Mouse (Mus musculus) heart, embryonic 11.5 days (tissue): ENCODE measurements around the gene Ccdc33. TPM values are rescaled to one million over a fixed set of nuclear protein-coding genes. Genes with fewer than 3 reads are reported as not detected.
A peak's percentile ranks its signal among the peaks of the same experiment; 100 is the strongest.

Experiments
- ATAC-seq: fragments of 200-750 bp; cut with Nextera tagmentation; replicated peaks from 2 replicates; pipeline ENCODE4 v1.8.0; 2017; ENCODE audit warnings: moderate library complexity; ENCODE audit not compliant: insufficient number of reproducible peaks, low FRiP score, low TSS enrichment
- H3K27ac ChIP-seq: fragments of 300-500 bp; sonication (generic); 2 replicates; pipeline ENCODE4 v1.5.1; 2014; ENCODE audit warnings: mild to moderate bottlenecking, low read depth, low read length
- H3K27me3 ChIP-seq: fragments of 300-500 bp; sonication (generic); 2 replicates; pipeline ENCODE4 v1.6.1; 2014; ENCODE audit warnings: mild to moderate bottlenecking, low read length, mixed read lengths; ENCODE audit not compliant: control insufficient read depth, insufficient read depth
- H3K36me3 ChIP-seq: fragments of 300-500 bp; sonication (generic); 2 replicates; pipeline ENCODE4 v1.6.1; 2014; ENCODE audit warnings: mild to moderate bottlenecking, low read length, moderate library complexity, mixed read lengths; ENCODE audit not compliant: control insufficient read depth, insufficient read depth
- H3K4me1 ChIP-seq: fragments of 300-500 bp; sonication (generic); 2 replicates; pipeline ENCODE4 v1.6.1; 2014; ENCODE audit warnings: low read length; ENCODE audit not compliant: control insufficient read depth, insufficient read depth
- H3K4me2 ChIP-seq: fragments of 300-500 bp; sonication (generic); 2 replicates; pipeline ENCODE4 v1.6.1; 2014; ENCODE audit warnings: mild to moderate bottlenecking, moderate library complexity
- H3K4me3 ChIP-seq: fragments of 300-500 bp; sonication (generic); 2 replicates; pipeline ENCODE4 v1.5.1; 2014; ENCODE audit warnings: low read depth, low read length
- H3K9ac ChIP-seq: fragments of 300-500 bp; sonication (generic); 2 replicates; pipeline ENCODE4 v1.6.1; 2014; ENCODE audit warnings: mild to moderate bottlenecking, low read depth, low read length, moderate library complexity
- H3K9me3 ChIP-seq: fragments of 300-500 bp; sonication (generic); replicated peaks from 2 replicates; pipeline ENCODE4 v1.6.1; 2016; ENCODE audit warnings: low read length; ENCODE audit not compliant: control insufficient read depth
- WGBS: fragments of 180-500 bp; shearing (Covaris S2); extraction: QIAGEN DNeasy Blood & Tissue Kit; methylation state at CpG from one replicate; pipeline ENCODE4 v1.1.7; 2014; ENCODE audit not compliant: insufficient replicate concordance; 5-methylcytosine and 5-hydroxymethylcytosine counted together
- polyA plus RNA-seq: library from polyadenylated mRNA; unstranded; fragments of >200 nt; fragmentation: Nextera tagmentation; extraction: Ambion mirVana; gene quantifications from 2 replicates; pipeline ENCODE4 v1.2.1, GENCODE M21; 2014

Ccdc33 gene
- polyA plus RNA-seq, 1 experiment from 2014 or later: not detected

- no peak for ATAC-seq
- H3K9ac ChIP-seq: no peak overlapping the region
- no peak overlapping the region for H3K4me3 ChIP-seq
- H3K36me3 ChIP-seq: no peaks in the 10 kb centered on the region
- no peak overlapping the region for H3K27ac ChIP-seq
- 58% methylated on average over 6 of the region's 6 CpGs for WGBS
- no peaks in the 10 kb centered on the region for H3K9me3 ChIP-seq
- H3K4me2 ChIP-seq: no peak overlapping the region
- H3K4me1 ChIP-seq: peaks cover 33% of the 10 kb centered on the region
- H3K27me3 ChIP-seq: peaks cover 21% of the 10 kb centered on the region
Measured at GRCm38 (mm10) chr9:58111431-58111830, 7.2 kb downstream of the Ccdc33 start.

- Histone ChIP-seq H3K9ac (no peak overlapping the region), H3K9me3 (no peaks in the 10 kb centered on the region), H3K4me2 (no peak overlapping the region), H3K4me1 (peaks cover 30% of the 10 kb centered on the region), H3K27me3 (peaks cover 19% of the 10 kb centered on the region), H3K27ac (no peak overlapping the region), H3K4me3 (no peak overlapping the region), H3K36me3 (no peaks in the 10 kb centered on the region)
- WGBS: 62% methylated on average over 5 of the region's 5 CpGs
- no peak for ATAC-seq
Measured at GRCm38 (mm10) chr9:58110787-58111186, 7.8 kb downstream of the Ccdc33 start.

DNA sequence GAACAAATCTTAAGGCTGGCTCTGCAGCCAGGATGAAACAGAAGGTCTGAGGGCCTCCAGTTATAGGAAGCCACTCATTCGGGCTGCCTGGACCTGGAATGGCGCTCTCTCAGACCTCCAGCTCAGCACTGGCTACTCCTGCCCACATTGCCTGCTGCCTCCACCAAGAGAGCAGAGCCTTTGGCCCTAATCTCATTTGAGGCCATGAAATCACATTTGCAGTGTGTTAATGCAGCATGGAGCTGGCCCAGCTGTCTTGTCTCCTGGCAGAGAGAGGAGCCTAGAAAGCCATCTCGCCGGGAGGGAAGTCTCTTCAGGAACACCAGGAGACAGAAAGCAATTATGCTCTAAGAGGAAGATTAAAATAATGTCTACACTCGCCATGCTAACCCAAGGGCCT is 11.1 kb downstream of the Ccdc33 start:
- Histone ChIP-seq H3K9ac (no peak overlapping the region), H3K27me3 (peaks cover 9% of the 10 kb centered on the region; the same call in 1 of the 2 replicates), H3K27ac (no peak overlapping the region), H3K4me1 (peaks cover 5% of the 10 kb centered on the region), H3K4me3 (no peak overlapping the region), H3K9me3 (no peaks in the 10 kb centered on the region), H3K36me3 (no peaks in the 10 kb centered on the region), H3K4me2 (no peak overlapping the region)
- ATAC-seq: no peak
- WGBS: 57% methylated on average over 5 of the region's 5 CpGs

- Histone ChIP-seq H3K27me3 (peaks cover 7% of the 10 kb centered on the region), H3K36me3 (no peaks in the 10 kb centered on the region), H3K9ac (no peak overlapping the region), H3K4me3 (no peak overlapping the region), H3K27ac (no peak overlapping the region), H3K4me1 (no peaks in the 10 kb centered on the region), H3K4me2 (no peak overlapping the region), H3K9me3 (no peaks in the 10 kb centered on the region)
- no peak for ATAC-seq
- 61% methylated on average over 15 of the region's 15 CpGs for WGBS
Measured at GRCm38 (mm10) chr9:58105595-58106169, 12.9 kb downstream of the Ccdc33 start.

DNA sequence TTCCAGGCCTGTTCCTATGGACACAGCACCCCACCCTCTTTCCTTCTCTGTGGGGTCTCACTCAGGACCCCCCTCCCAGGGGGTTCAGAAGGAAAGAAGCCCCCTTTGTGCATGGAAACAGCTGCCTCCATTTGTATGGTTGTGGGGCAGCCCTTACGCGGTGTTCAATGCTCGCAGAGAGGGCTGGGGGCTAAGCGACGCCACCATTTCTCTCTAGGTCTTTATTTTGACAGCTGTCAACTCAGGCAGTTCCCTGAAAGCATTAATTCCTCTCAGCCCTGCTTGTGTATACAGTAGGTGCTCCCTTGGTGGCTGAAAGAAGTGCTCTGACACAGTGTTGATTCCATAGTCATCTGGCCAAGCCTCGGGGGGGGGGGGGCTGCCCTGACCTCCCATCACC is 15.0 kb downstream of the Ccdc33 start:
- Histone ChIP-seq H3K36me3 (no peaks in the 10 kb centered on the region), H3K27me3 (peaks cover 10% of the 10 kb centered on the region), H3K27ac (no peak overlapping the region), H3K9me3 (no peaks in the 10 kb centered on the region), H3K4me1 (peaks cover 10% of the 10 kb centered on the region), H3K4me2 (no peak overlapping the region), H3K9ac (no peak overlapping the region), H3K4me3 (no peak overlapping the region)
- ATAC-seq: no peak
- WGBS: 69% methylated on average over 6 of the region's 6 CpGs

DNA sequence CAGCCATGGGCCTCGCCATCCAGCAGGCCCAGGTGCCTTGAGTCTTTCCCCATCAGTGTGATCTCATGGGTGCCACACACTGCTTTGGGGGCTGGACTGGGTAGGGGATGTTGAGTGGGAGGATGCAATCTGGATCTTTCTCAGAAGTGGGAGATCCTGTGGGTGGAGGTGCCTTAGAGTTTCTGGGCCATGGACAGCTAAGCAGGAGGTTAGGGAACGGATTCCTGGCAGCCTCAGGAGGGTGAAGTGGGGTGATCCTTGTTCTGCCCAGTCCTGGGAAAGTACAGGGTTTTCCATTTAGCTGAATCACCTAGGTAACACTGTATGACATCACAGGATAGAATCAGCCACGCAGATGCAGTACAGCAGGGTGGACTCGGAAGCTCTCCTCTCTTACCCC is 16.6 kb downstream of the Ccdc33 start:
- Histone ChIP-seq H3K27ac (no peak overlapping the region), H3K4me1 (peaks cover 10% of the 10 kb centered on the region), H3K4me3 (no peak overlapping the region), H3K9me3 (no peaks in the 10 kb centered on the region), H3K27me3 (peaks cover 16% of the 10 kb centered on the region), H3K36me3 (no peaks in the 10 kb centered on the region), H3K4me2 (no peak overlapping the region), H3K9ac (no peak overlapping the region)
- no peak for ATAC-seq
- WGBS: 60% methylated on average over 4 of the region's 4 CpGs

DNA sequence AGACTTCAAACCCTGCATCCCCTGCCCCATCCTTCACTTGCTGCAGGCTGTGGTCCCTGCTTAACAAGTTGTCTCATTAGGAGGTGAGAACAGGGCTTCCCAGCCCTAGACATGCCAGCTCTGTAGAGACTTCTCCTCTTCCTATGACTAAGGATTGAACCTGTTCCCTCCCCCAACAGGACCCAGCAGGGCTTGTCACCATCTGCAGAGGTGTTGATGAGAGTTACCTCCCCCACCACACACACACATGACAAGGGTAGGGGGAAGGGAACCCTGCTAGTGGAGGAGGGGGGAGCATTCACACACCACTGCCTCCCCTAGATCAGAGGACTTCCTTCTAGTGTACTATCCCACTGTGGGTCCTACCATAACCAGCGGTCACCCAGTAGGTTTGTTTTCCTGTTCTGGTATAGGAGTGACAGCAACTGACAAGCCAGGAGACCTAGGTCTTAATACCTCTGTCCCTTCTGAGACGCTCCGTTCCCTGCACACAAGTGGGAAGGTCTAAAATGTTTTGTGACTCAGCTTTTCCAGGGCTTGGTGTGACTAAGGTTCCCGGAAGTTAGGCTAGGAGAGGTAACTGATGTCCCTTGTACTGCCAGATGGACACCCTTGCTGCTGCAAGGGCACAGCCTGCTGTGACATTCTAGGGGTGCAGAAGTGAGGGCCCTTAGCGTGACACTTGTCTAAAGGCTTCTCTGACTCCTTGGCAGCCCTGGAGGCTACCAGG is 18.6 kb downstream of the Ccdc33 start:
- ATAC-seq: peak; percentile 39; the same call in 1 of the 2 replicates
- H3K4me3 ChIP-seq: no peak overlapping the region
- WGBS: 39% methylated on average over 5 of the region's 5 CpGs
- H3K36me3 ChIP-seq: no peaks in the 10 kb centered on the region
- H3K27ac ChIP-seq: no peak overlapping the region
- H3K27me3 ChIP-seq: peaks cover 12% of the 10 kb centered on the region
- H3K9me3 ChIP-seq: no peaks in the 10 kb centered on the region
- no peak overlapping the region for H3K4me2 ChIP-seq
- H3K9ac ChIP-seq: no peak overlapping the region
- H3K4me1 ChIP-seq: peaks cover 10% of the 10 kb centered on the region

DNA sequence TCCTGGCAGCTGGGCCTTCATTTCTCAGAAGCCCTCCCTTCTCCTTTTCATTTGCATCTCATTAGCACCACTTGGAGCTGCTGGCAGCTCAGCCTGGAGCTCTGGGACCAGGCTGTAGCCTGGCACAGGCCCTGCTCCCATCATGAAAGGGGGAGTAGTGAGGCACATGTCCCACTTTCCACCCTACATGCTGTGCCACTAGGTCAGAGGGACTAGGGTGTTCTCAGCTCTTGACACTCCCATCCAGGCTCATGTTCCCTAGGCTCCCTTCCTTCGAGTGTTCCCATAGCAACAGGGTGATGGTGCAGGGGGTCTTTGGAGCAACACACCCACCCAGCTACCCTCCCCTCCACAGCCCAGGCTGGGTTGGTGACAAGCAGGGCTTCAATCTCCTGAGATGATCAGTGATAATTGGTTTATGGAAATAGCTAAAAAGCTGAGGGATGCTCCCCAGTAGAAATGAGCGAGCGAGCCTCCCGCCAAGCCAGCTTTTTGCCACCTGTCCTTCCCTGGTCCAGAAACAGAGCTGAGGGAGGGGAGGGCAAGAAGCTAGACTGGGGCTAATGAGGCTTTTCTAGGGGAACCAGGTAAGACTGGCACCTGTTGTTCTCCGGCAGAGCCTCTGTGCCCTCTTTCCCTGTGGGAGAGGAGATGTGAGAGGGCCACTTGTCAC is 21.9 kb downstream of the Ccdc33 start:
- WGBS: 50% methylated on average over 5 of the region's 5 CpGs
- ATAC-seq: no peak
- H3K9me3 ChIP-seq: no peaks in the 10 kb centered on the region
- peaks cover 12% of the 10 kb centered on the region for H3K27me3 ChIP-seq
- peaks cover 10% of the 10 kb centered on the region for H3K4me1 ChIP-seq
- H3K9ac ChIP-seq: no peak overlapping the region
- no peak overlapping the region for H3K27ac ChIP-seq
- no peak overlapping the region for H3K4me3 ChIP-seq
- H3K36me3 ChIP-seq: no peaks in the 10 kb centered on the region; the same call in 1 of the 2 replicates
- no peak overlapping the region for H3K4me2 ChIP-seq
